Mouse (Mus musculus) embryonic facial prominence, embryonic 10.5 days (tissue): Measurements from ENCODE around the gene Gorasp2. TPM values are rescaled to one million over a fixed set of nuclear protein-coding genes. Genes with fewer than 3 reads are reported as not detected.

Experiments
- DNase-seq: peaks from one replicate; pipeline ENCODE4 v3.0.0-alpha.2; 2017; ENCODE audit warnings: low spot score
- H3K27ac ChIP-seq: fragments of 300-500 bp; sonication (generic); replicated peaks from 2 replicates; pipeline ENCODE4 v1.5.1; 2016; ENCODE audit warnings: mild to moderate bottlenecking
- H3K27me3 ChIP-seq: fragments of 300-500 bp; sonication (generic); replicated peaks from 2 replicates; pipeline ENCODE4 v1.6.1; 2016; ENCODE audit warnings: low read depth, mild to moderate bottlenecking; ENCODE audit not compliant: poor library complexity, severe bottlenecking
- H3K36me3 ChIP-seq: fragments of 300-500 bp; sonication (generic); replicated peaks from 2 replicates; pipeline ENCODE4 v1.6.1; 2016; ENCODE audit warnings: mild to moderate bottlenecking, moderate library complexity
- H3K4me1 ChIP-seq: fragments of 300-500 bp; sonication (generic); 2 replicates; pipeline ENCODE4 v1.6.1; 2016
- H3K4me3 ChIP-seq: fragments of 300-500 bp; sonication (generic); 2 replicates; pipeline ENCODE4 v1.5.1; 2016; ENCODE audit warnings: mild to moderate bottlenecking, moderate library complexity
- H3K9me3 ChIP-seq: fragments of 300-500 bp; sonication (generic); 2 replicates; pipeline ENCODE4 v1.6.1; 2016; ENCODE audit warnings: mild to moderate bottlenecking
- WGBS: fragments of 180-500 bp; shearing (Covaris S2); methylation state at CpG from one replicate; pipeline ENCODE4 v1.1.7; 2016; 5-methylcytosine and 5-hydroxymethylcytosine counted together
- polyA plus RNA-seq: library from polyadenylated mRNA; unstranded; fragments of >200 nt; fragmentation: Nextera tagmentation; extraction: Ambion mirVana; gene quantifications from 2 replicates; pipeline ENCODE4 v1.2.1, GENCODE M21; 2016

Gene Gorasp2
- polyA plus RNA-seq, 1 experiment from 2014 or later: 156 TPM

DNA sequence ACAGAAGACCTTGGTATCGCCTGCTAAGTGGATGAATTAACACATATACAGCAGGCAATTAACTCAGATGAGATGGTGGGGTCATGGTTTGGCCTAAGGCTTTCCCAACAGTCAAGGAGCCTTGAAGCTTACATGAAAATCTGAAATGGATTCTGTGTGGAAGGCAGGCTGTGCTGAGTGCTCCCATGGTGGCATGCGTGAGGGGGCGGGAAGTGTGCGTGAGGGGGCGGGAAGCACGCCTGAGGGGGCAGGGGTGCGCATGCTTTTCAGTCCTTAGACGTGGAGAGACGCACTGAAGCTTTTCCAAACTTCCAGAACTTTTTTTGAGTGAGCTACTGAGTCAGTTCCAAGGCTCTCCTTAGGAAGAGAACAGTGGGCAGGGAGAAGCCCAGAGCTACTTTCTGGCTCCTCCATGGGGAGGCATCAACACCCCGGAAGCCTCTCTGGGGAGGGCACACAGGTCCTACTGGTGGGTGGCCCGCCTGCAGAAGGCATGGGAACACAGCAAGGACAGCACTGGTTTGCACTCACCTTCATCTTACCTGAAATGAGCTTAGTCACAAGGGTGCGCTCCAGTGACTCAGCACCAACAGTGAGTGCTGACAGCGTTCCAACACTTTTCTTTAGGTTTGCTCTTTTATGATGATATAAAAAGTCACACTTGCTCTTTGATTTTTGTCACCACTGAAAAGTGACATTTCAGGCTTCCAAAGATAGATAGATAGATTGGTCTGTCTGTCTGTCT, 47.8 kb downstream of the Gorasp2 start:
- WGBS: 75% methylated on average over 13 of the region's 13 CpGs
- H3K27ac ChIP-seq: no peak overlapping the region
- peaks cover 18% of the 10 kb centered on the region for H3K4me1 ChIP-seq
- DNase-seq: no peak
- H3K4me3 ChIP-seq: no peak overlapping the region
- peaks cover 50% of the 10 kb centered on the region for H3K36me3 ChIP-seq
- no peaks in the 10 kb centered on the region for H3K27me3 ChIP-seq
- H3K9me3 ChIP-seq: no peaks in the 10 kb centered on the region

DNA sequence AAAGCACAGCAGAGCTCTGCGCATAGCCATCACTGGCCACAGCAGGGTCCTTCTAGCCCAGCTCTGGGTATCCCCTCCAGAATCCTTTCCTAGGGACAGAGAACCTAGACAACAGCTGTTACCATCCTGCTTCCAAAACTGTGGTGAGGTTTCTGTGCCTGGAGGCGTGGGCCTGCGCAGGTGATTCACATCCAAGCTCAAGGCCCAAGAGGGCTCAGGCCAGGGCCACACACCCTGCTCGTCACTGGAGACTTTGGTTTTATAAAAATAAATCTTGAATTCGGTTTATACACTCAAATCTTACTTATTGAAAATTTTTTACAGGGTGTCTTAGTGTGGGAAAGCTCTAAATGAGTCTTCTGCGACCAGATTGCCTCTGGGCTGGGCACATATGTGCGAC, 48.9 kb downstream of the Gorasp2 start:
- 91% methylated on average over 7 of the region's 7 CpGs for WGBS
- H3K27ac ChIP-seq: no peak overlapping the region
- H3K4me1 ChIP-seq: peaks cover 7% of the 10 kb centered on the region
- H3K27me3 ChIP-seq: no peaks in the 10 kb centered on the region
- DNase-seq: no peak
- no peak overlapping the region for H3K4me3 ChIP-seq
- H3K36me3 ChIP-seq: peaks cover 61% of the 10 kb centered on the region
- no peaks in the 10 kb centered on the region for H3K9me3 ChIP-seq

DNA sequence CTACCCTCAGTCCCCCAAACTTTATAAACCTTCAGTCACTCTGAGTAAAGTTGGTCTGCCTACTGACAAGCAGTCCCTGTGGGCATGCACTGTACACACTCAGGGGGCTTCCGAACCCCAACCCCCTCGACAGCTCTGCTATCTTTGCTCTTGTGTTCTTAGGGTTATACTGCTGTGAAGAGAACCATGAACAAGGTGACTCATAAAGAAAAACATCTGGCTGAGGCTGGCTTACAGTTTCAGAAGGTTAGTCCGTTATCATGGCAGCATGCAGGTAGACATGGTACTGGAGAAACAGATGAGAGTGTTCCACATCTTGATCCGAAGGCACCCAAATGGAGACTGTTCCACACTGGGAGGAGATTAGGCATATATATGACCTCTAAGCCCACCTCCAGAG, 49.5 kb downstream of the Gorasp2 start:
- Histone ChIP-seq H3K36me3 (peaks cover 68% of the 10 kb centered on the region), H3K27ac (no peak overlapping the region), H3K4me1 (peaks cover 5% of the 10 kb centered on the region; the same call in 1 of the 2 replicates), H3K9me3 (no peaks in the 10 kb centered on the region), H3K27me3 (no peaks in the 10 kb centered on the region), H3K4me3 (no peak overlapping the region)
- no peak for DNase-seq
- WGBS: 95% methylated on average over 4 of the region's 4 CpGs

DNA sequence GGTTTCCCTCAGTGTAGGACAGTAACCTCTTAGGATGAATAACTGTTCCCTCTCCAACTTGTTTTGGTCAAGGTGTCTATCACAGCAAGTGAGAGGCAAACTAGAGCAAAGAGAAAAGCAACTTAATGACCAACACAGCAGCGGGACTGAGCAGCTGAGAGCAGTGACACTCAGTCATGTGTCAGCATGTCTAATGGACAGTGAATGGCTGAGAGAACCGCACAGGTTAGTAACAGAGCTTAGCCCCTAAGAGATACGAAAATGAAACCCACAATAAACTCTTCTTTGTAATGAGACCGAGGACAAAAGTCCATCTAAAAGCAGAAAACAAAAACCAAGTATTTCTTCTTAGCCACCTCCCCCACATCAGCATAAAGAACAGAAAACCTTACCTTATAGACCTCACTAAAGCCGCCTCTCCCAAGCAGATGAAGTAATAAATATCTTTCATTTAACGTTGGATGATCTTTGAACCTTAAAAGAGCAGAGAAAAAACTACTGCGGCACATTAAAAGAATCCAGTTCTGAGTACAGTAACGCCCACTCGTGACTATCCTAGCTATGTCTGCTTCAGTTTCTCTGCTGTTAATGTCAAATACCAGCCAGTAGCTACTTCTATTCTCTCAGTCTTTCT, 62.4 kb downstream of the Gorasp2 start:
- H3K27me3 ChIP-seq: no peaks in the 10 kb centered on the region

DNA sequence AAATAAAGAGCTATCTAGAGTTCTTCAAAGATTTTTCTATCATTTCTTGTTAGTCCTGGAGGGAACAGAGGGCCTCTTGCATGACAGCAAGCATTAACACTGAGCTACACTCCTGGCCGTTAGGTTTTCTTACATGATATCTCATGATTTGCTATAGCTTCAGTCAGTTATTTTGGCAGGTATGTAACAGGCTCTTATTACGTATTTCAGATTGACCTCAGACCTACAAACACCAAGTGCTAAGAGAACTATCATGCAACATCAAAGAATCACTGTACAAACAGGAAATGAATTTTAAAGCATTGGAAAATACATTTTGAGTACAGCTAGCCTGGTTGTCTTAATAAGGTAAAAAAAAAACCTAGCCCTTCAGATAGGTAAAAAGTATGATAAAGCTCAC, 65.7 kb downstream of the Gorasp2 start:
- Histone ChIP-seq H3K4me1 (no peaks in the 10 kb centered on the region), H3K4me3 (no peak overlapping the region), H3K9me3 (no peaks in the 10 kb centered on the region), H3K27me3 (no peaks in the 10 kb centered on the region), H3K36me3 (peaks cover 64% of the 10 kb centered on the region), H3K27ac (no peak overlapping the region)
- WGBS: 91% methylated on average over 2 of the region's 2 CpGs
- no peak for DNase-seq

More for the DNA sequence above, 62.4 kb downstream of the Gorasp2 start:
- H3K36me3 ChIP-seq: peaks cover 72% of the 10 kb centered on the region
- H3K9me3 ChIP-seq: no peaks in the 10 kb centered on the region
- no peak for DNase-seq
- H3K4me3 ChIP-seq: no peak overlapping the region
- H3K27ac ChIP-seq: no peak overlapping the region
- no peaks in the 10 kb centered on the region for H3K4me1 ChIP-seq
- WGBS: 92% methylated on average over 9 of the region's 9 CpGs

DNA sequence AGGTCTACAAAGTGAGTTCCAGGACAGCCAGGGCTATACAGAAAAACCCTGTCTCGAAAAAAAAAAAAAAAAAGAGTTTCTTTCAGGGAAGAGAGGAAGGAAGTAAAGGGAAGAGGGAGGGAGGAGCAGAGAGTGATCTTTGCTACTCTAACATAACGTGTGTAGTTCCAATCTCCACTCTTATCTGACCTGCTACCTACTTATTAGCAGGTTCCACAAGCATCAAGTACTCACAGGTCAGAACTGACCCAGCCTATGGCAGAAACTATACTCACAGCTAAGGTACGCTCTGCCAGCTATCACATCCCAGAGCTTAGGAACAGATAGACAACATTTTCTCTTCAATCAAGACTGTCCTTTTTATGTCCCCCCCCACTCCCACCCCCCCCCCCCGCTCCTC, 74.2 kb downstream of the Gorasp2 start:
- Histone ChIP-seq H3K27ac (no peak overlapping the region), H3K27me3 (no peaks in the 10 kb centered on the region), H3K9me3 (no peaks in the 10 kb centered on the region), H3K4me1 (no peaks in the 10 kb centered on the region), H3K36me3 (peaks cover 87% of the 10 kb centered on the region), H3K4me3 (no peak overlapping the region)
- 77% methylated on average over 4 of the region's 4 CpGs for WGBS
- DNase-seq: no peak

DNA sequence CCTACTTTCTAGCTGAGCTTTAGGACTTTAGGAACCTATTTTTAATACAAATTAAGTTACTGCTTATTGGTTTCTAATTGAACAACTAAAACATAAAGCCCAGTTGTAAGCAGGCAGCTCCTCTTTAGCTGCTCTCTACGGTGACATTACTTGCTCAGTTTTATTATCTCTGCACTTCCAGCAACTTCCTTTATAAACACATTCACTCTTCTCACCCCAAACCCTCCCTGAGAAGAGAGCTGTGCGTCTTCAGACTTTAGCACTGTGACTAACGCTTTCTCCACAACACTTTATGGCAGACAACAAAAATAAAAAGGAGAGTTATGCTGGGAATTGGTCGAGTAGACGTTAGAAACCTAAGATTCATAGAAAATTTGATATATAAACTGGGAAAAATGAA, 74.6 kb downstream of the Gorasp2 start:
- H3K36me3 ChIP-seq: peaks cover 88% of the 10 kb centered on the region
- 91% methylated on average over 5 of the region's 5 CpGs for WGBS

DNA sequence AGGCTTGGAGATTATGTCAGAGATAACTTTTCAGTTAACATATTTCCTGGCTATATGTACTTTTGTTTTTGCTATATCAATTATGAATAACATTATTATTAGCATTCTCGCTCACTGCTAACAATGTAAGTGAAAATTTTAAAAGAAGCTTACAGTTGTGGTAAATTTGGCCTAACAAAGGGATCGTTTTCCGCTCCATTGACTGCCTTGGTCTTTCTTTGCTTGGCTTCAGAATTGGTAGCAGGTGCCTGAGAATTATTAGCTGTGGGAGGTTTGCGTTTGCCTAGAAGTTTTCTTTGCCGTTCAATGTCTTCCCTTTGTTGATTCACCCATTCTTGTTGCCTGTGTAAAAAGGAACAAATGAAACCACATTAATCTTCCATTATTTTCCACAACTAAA, 80.5 kb downstream of the Gorasp2 start:
- Histone ChIP-seq H3K27ac (no peak overlapping the region), H3K4me1 (no peaks in the 10 kb centered on the region), H3K9me3 (no peaks in the 10 kb centered on the region), H3K36me3 (peaks cover 90% of the 10 kb centered on the region), H3K4me3 (no peak overlapping the region), H3K27me3 (no peaks in the 10 kb centered on the region)
- no peak for DNase-seq
- WGBS: 87% methylated on average over 5 of the region's 5 CpGs

More for the DNA sequence above, 74.6 kb downstream of the Gorasp2 start:
- Histone ChIP-seq H3K27me3 (no peaks in the 10 kb centered on the region), H3K4me1 (no peaks in the 10 kb centered on the region), H3K4me3 (no peak overlapping the region), H3K9me3 (no peaks in the 10 kb centered on the region), H3K27ac (no peak overlapping the region)
- DNase-seq: no peak

DNA sequence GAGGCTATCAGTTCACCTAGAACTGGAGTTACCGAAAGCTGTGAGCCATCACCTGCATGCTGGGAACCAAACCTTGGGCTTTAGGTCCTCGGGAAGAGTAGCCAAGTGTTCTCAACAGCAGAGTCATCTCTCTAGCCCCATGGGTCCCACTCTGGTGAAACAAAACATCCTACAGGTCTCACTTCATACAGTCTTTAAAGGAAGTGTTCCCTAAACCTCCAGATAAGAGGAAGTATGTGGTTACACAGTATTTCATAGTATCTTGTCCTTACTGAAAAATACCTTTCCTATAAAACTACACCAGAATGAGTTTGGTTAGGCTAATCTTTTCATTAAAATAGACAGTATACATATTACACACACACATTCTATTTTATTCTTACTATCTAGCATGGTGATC, 81.2 kb downstream of the Gorasp2 start:
- Histone ChIP-seq H3K4me3 (no peak overlapping the region), H3K36me3 (peaks cover 90% of the 10 kb centered on the region), H3K4me1 (no peaks in the 10 kb centered on the region), H3K27ac (no peak overlapping the region), H3K27me3 (no peaks in the 10 kb centered on the region), H3K9me3 (no peaks in the 10 kb centered on the region)
- DNase-seq: no peak
- WGBS: 88% methylated on average over 2 of the region's 2 CpGs

DNA sequence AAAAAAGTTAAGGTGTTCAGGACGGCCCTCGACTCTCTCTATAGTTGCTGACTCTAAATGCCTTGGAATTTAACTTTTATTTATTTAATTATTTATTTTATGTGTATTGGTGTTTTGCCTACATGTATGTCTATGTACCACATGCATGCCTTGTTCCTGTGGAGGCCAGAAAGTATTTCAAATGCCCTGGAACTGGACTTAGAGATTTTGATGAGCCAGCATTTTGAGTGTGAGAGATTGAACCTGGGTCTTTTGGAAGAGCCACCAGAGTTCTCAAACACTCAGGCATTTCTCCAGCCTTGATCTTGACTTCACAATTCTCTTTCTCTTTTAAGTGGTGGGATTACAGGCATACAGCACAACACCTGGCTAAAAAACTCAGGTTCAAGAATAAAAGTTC, 90.3 kb downstream of the Gorasp2 start:
- Histone ChIP-seq H3K27ac (no peak overlapping the region), H3K9me3 (no peaks in the 10 kb centered on the region), H3K36me3 (peaks cover 66% of the 10 kb centered on the region), H3K4me1 (0 out of 2 replicates have a peak, but pooled peaks cover 4% of the 10 kb centered on the region), H3K4me3 (no peak overlapping the region), H3K27me3 (no peaks in the 10 kb centered on the region)
- DNase-seq: no peak
- WGBS: 91% methylated on average over 2 of the region's 2 CpGs

DNA sequence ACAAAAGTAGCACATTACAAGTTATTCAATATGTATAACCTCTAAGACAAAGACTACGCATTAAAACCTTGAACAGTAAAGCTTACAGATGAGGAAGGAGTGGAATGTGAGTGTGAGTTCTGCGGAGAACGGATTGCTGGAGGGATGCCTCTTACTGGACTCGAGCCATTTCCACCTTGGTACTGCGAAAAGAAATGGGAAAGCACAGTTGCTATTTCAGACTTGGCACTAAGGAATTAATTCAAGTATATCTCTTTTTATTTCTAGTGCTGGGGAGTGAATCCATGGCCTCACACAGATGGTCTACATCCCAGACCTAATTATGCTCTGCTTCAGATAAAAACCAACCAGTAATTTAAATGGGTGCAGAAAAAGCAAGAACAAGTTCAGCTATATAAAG, 90.8 kb downstream of the Gorasp2 start:
- Histone ChIP-seq H3K36me3 (peaks cover 62% of the 10 kb centered on the region), H3K4me1 (0 out of 2 replicates have a peak, but pooled peaks cover 4% of the 10 kb centered on the region), H3K9me3 (no peaks in the 10 kb centered on the region), H3K27me3 (no peaks in the 10 kb centered on the region), H3K27ac (no peak overlapping the region), H3K4me3 (no peak overlapping the region)
- 93% methylated on average over 5 of the region's 5 CpGs for WGBS
- DNase-seq: no peak
